Mouse (Mus musculus): ENCODE data around the gene Ppfia4.

Gene Ppfia4

DNA sequence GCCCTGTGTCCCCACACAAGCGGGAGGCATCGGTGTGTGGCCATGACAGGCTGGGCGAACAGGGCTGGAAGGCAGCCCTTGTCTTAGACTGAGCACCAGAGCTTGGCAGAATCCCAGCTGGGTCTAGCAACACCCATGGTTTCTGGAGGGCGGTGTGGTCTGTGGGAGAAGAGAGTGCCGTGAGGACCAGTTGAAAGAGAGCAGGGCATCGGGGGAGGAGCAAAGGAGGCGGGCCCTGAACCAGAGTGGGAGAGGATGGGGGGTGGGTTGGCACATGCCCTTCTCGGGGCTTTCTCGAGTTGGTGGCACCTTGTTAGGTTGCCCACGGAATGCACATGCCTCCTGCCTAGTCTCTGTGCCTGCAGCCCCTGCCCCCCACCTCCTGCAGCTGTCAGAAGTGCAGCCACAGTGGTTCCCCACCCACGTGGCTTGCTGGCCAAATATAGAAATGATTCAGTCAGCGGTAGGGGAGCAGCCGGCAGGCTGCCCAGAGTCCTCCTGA lies at the start of gene Ppfia4:
Gene Ppfia4 (minus strand): TSS at position 159 of the 502 bp plus-strand sequence.
- DNase-seq, result peak; percentile 75 to 84

DNA sequence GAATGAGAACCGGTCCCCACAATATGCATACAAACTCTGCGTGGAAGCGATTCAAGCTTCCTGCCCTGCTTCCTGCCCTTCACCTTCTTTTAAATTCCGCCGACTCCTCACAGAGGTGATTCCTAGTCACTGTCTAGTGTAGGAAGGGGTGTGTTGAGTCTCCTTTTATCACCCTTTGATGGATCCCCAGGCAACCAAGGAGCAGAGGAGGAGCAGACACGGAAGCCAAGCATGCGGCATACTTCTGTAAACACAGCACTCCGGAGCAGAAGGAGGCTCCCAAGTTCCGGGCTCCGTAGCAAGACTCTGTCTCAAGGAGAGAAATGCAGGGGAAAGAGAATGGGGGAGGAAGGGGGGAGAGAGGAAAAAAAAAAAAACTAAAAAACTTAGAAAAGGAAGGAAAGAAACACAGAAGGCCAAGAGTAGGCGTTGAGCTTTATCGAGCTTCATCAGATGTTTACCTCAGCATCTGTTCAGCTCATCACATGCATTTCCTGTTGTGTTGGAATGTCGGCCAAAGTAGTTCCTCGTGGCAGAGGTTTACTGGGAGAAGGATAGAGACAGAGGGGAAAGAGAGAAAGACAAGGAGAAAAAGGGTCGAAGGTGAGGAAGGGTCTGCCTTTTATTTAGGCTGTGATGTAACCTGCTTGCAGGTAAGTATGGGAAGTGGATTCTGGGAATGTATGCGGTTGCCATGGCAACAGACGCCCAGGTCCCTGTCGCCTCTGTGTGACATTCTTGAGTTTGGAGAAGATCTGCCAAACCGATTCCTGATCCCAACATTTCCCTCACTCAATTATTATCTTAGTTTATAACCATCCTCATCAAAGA lies 49.3 kb upstream of the Ppfia4 start:
- DNase-seq, result peak in 1 of 2 experiments; percentile 20

GRCm38 (mm10) chr1:134381051-134381450 lies 48.3 kb upstream of the Ppfia4 start:
- no peak for DNase-seq

DNA sequence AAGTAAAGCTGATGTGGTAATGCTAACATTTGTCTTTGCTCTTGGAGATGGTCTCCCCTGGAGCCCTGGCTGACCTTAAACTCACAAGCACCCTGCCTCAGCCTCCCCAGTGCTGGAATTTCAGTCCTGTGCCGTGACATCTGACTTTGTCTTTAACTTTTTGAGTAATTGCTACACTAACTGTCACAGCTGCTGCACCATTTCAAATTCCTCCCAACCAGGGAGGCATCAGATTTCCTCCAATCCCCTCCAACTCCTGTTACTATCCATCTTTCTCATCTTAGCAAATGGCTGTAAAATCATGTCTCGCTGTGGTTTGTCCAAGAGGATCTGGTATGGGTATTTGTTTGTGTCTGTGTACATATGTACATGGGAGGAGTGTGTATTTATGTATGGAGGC lies 41.4 kb upstream of the Ppfia4 start:
- no peak for DNase-seq

GRCm38 (mm10) chr1:134368777-134369337 lies 36.1 kb upstream of the Ppfia4 start:
- DNase-seq, result peak; percentile 58 to 74

DNA sequence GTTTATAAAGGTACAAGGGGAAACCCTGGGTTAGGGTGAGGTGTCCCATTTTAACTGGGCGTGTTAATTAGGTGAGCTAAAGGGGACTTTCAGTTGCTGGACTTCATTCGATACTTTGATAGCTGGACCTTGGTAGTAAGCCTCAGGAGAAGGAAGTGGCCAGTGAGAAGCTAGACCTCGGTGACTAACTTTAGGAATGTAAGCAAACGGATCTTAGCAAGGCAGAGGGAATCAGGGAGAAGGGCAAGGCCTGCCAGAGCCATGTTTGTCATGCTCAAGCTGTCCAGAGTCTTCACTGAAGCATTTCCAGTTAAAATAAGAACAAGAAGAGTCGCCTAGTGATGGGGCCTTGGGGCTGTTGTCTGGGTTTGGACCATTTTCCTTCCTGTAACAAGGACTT lies 32.8 kb upstream of the Ppfia4 start:
- no peak for DNase-seq

DNA sequence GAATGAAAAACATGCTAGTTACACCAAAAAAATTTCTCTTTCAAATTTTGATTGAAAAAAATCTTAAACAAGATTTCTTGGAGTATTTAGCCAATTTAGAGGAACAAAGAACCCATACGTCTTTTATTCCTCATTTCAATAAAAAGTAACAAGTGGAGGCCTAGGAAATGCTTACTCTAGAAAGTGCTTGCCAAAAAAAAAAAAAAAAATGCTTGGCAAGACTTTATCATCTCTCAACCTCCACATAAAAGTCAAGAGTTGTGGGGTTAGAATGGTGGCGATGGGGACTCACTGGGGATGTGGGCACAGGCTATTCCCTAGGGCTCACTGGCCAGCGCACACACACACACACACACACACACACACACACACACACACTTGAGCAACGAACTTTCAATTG lies 30.5 kb upstream of the Ppfia4 start:
- no peak for DNase-seq

- peak; percentile 98 to 99 for DNase-seq
Measured at GRCm38 (mm10) chr1:134361857-134362212, 29.1 kb upstream of the Ppfia4 start, which contains the start of gene Tmem183a. Tmem183a (minus strand) TSS chr1:134361979.

GRCm38 (mm10) chr1:134361195-134361856 lies 28.6 kb upstream of the Ppfia4 start:
- no peak for DNase-seq

DNA sequence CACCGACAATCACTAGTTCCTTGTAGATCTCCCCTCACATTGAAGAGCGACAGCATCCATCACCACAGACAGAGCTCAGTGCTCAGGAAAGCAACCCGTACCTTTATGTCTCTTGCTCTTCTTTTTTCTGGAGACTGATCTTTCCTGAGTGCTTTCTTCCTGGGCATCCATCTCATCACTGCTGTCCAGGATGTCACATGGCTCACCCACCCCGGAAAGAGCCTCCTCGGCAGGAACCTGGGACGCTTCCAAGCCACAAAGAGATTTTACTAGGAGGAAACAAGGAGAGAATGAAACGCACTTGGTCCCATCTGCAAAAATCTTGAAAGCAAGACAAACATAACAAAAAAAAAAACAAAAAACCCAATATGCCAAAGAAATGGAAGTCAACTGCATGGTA lies 27.9 kb upstream of the Ppfia4 start:
- DNase-seq, result peak in 1 of 2 experiments; percentile 31

GRCm38 (mm10) chr1:134357461-134357860 lies 24.7 kb upstream of the Ppfia4 start:
- DNase-seq, result no peak

- DNase-seq, result no peak
Measured at GRCm38 (mm10) chr1:134353326-134353725, 20.6 kb upstream of the Ppfia4 start.

DNA sequence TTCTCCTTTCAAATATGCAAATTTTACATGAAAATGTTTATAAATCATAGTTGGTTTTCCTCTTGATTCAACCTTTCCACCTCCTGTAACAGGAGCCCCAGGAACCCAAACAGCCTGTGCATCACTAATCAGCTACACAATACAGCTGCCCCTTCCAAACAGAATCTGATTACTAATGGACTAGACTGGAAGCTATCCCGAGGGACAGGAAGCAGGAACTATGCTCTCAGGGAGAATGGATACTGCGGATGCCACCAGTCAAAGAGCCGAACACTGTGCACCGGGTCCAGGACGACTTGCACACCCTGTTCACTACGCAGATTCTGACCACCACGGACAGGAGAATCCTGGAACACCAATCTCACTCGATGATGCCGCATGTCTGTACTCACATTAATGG lies 15.1 kb upstream of the Ppfia4 start:
- DNase-seq, result no peak

DNA sequence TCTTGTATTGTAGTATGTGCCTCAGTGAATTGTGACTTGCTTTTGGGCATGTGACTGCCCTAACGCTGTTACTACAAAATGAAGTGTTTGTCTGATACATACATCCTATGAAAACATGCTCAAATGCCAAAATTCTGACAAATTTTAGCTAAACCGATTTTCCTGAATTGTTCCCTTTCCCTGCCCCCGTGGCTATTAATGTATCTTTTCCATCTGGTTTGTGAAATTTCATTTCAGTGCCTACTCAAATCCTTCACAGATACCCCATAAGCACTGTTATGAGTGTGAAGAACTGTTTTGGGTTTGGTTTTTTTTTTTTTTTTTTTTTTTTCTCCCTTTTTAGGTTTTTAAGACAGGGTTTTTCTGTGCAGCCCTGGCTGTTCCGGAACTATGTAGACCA lies 12.3 kb upstream of the Ppfia4 start:
- DNase-seq, result no peak

DNA sequence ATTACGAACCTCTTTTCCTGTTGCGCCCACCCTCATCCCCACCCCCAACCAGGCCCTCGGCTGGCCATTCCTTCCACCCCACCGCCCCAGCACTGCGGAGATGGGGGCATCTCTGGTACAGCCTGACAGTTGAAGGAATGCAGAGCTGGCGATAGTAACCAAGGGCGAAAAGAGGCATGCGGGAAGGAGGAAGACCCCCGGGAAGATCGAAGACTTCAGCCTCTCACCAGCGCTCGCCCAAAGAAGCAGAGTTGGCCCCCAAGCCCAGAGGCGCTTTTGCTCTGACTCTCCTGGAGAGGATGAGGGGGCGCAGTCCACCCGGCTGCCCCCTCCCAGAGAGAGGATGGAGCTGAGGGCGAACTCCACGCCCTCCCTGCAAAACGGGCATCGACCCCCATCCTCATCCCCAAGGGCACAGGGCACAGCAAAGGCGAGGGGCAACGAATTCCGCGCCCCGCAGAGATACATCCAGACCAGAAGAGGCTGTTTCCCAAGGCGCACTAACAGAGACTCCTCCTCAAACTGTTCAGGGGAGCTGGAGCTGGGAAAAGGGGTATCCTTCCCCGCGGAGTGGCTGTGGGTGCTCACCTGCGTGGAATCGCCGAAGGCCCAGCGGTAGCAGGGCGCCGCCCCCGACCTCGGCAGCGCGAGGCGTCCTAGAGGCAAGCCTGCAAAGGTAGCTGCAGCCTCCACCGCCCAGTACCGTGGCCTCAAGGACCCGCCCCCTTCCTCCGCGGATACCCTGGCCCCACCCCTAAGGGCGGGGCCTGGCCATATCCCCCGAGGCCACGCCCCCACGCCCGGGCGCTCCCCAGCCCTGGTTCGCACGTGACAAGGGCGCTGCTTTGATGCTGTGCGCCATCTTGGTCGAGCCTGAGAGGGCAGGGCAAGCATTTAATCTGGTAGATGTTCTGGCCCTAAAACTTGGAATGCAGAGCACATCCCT lies 11.6 kb upstream of the Ppfia4 start:
- peak; percentile 96 to 99 for DNase-seq

- DNase-seq, result peak; percentile 70 to 73
Measured at GRCm38 (mm10) chr1:134343567-134343966, 10.8 kb upstream of the Ppfia4 start.

GRCm38 (mm10) chr1:134342781-134343310 lies 10.1 kb upstream of the Ppfia4 start:
- peak; percentile 49 to 58 for DNase-seq

GRCm38 (mm10) chr1:134342278-134342664 lies 9.5 kb upstream of the Ppfia4 start:
- peak; percentile 78 to 80 for DNase-seq

GRCm38 (mm10) chr1:134341641-134342277 lies 9.0 kb upstream of the Ppfia4 start:
- no peak for DNase-seq

GRCm38 (mm10) chr1:134339757-134340619 lies 7.3 kb upstream of the Ppfia4 start:
- DNase-seq, result peak; percentile 13 to 43

GRCm38 (mm10) chr1:134339162-134339561 lies 6.4 kb upstream of the Ppfia4 start:
- peak; percentile 20 to 22 for DNase-seq

All from cerebellum, postnatal 25 days (tissue).